Mouse (Mus musculus): ENCODE data around the gene Kdelc1. TPM values are rescaled to one million over a fixed set of nuclear protein-coding genes. Genes with fewer than 3 reads are reported as not detected.
A peak's percentile ranks its signal among the peaks of the same experiment; 100 is the strongest.

The Kdelc1 gene
- polyA plus RNA-seq (2015; fragmentation: Nextera tagmentation; extraction: Ambion mirVana): 29.2 and 30.1 TPM in 2 replicates

DNA sequence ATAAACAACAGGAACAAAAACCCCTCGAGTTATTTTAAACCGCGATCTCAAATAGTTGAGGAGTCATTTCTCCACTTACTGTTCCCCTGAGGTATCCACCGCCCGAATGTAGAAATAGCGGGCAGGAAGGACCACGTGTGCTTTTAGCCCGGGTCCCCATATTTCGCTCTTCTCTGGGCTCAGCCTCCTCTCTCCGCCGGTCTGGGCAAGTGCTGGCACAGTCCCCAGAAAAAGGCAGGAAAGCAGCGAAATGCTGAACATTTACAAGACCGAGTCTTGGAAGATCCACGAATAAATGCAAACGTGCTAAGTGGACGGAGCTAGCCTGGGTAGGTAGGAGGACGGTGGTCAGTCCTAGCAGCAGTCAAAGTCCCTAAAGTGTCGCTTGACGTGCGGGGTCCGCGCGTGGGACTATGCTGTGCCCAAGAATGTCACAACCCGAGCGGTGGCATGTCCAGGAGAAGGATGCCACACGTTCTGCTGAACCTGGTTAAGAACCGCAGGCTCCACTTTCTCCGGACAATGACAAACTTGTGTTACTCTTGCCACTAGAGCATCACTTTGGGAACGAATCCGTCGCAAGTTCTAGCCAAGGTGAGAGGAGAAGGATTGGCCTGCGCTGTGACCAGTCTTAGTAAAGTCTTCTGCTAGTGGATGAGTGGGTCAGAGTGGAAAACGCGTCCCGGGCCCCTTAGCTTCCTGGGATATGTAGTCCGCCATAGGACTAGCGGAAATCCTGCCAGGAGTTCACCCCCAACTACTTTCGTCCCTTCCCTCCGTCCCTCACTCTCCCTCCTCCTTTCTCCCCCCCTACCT is at the start of gene Kdelc1, which contains the start of gene Bivm:
Kdelc1 (minus strand) TSS at position 570 of the 816 bp plus-strand sequence.
Bivm (plus strand) TSS at position 719 of the 816 bp plus-strand sequence.
- Histone ChIP-seq H3K4me2 (peak within 1 kb of the TSS; percentile 83), H3K9ac (peak within 1 kb of the TSS; percentile 92), H3K4me1 (replicated peaks) (peaks cover 31% of the 10 kb centered on the region), H3K27me3 (no peaks in the 10 kb centered on the region), H3K36me3 (peaks cover 18% of the 10 kb centered on the region), H3K4me3 (peak within 1 kb of the TSS; percentile 66), H3K27ac (peak within 1 kb of the TSS; percentile 97), H3K9me3 (no peaks in the 10 kb centered on the region)
- under 1% methylated on average over 39 of the region's 39 CpGs for WGBS
- peak; percentile 98 for ATAC-seq (ENCODE audit: low FRiP score)

DNA sequence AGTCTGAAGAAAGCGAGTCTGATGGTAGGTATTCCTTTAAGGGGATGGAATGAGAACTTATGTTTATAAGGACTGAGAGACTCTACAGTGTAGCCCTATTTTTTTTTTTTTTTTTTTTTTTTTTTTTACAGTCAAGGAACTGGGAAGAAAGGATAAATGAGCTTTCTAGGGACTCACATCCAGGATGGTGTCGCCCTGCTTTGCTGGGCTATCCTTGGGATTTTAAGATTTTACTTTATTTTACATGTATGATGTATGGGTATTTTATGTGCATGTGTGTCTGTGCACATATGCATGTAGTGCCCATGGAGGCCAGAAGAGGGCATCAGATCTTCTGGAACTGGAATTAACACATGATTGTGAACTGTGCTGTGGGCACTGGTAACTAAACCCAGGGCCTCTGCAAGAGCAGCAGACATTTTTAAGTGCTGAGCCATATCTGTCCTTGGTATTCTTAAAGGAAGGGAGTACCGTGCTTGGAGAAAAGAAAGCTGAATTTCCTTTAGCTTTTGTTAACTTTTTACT is 49.3 kb upstream of the Kdelc1 start:
- Histone ChIP-seq H3K36me3 (peaks cover 84% of the 10 kb centered on the region), H3K9ac (no peak overlapping the region), H3K9me3 (peaks cover 8% of the 10 kb centered on the region; the same call in 1 of the 2 replicates), H3K4me2 (no peak overlapping the region), H3K4me1 (replicated peaks) (no peaks in the 10 kb centered on the region), H3K27ac (no peak overlapping the region), H3K4me3 (no peak overlapping the region), H3K27me3 (no peaks in the 10 kb centered on the region)
- no peak for ATAC-seq (ENCODE audit: low FRiP score)
- 96% methylated on average over 3 of the region's 3 CpGs for WGBS

DNA sequence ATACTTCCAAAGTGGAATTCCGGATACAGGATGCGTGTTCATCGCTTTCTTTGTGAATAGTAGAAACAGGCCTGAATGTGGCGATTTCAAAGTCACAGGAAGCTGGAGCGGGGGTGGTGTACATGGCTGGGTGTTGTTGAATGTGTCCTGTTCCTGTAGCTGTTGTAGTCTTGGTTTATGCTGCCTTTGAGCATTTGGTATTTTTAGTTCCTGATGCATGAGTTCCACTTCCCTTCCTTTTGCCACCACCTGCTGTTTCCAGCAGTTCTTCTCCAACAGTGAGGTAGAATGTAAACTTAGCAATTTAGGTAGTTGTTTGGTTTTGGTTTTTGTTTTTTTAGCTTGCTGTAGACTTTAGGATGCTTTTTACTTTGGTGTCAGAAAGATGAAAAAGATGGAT is 43.8 kb upstream of the Kdelc1 start:
- peaks cover 87% of the 10 kb centered on the region for H3K36me3 ChIP-seq
- H3K4me3 ChIP-seq: no peak overlapping the region
- no peak overlapping the region for H3K4me2 ChIP-seq
- no peak overlapping the region for H3K9ac ChIP-seq
- no peak for ATAC-seq (ENCODE audit: low FRiP score)
- H3K9me3 ChIP-seq: no peaks in the 10 kb centered on the region
- WGBS: 94% methylated on average over 5 of the region's 5 CpGs
- H3K4me1 ChIP-seq (replicated peaks): no peaks in the 10 kb centered on the region
- H3K27ac ChIP-seq: no peak overlapping the region
- no peaks in the 10 kb centered on the region for H3K27me3 ChIP-seq

DNA sequence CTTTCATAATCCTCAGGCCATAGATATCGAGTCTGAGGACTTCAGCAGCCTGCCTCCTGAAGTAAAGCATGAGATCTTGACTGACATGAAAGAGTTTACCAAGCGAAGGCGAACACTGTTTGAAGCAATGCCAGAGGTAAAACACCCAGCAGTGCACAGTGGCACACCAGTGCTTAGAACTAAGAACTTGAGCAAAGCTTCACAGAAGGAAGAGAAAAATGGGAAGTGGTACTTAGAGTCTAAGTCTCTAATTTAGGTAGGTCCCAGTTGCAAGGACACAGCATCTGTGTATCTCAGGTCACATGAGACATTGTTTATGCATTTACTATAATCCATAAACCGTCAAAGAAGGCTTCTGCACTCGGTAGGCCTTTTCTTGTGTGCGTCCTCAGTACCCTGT is 43.2 kb upstream of the Kdelc1 start:
- Histone ChIP-seq H3K9me3 (no peaks in the 10 kb centered on the region), H3K4me3 (no peak overlapping the region), H3K4me1 (replicated peaks) (no peaks in the 10 kb centered on the region), H3K27ac (no peak overlapping the region), H3K27me3 (no peaks in the 10 kb centered on the region), H3K36me3 (peaks cover 81% of the 10 kb centered on the region), H3K9ac (no peak overlapping the region), H3K4me2 (no peak overlapping the region)
- no peak for ATAC-seq (ENCODE audit: low FRiP score)
- WGBS: 94% methylated on average over 6 of the region's 6 CpGs

GRCm38 (mm10) chr1:44158317-44158716 is 39.7 kb upstream of the Kdelc1 start:
- no peaks in the 10 kb centered on the region for H3K4me1 ChIP-seq (replicated peaks)
- no peak overlapping the region for H3K9ac ChIP-seq
- H3K4me2 ChIP-seq: no peak overlapping the region
- H3K27ac ChIP-seq: no peak overlapping the region
- WGBS: 86% methylated on average over 6 of the region's 6 CpGs
- no peaks in the 10 kb centered on the region for H3K9me3 ChIP-seq
- ATAC-seq (ENCODE audit: low FRiP score): no peak
- H3K36me3 ChIP-seq: peaks cover 52% of the 10 kb centered on the region
- H3K27me3 ChIP-seq: no peaks in the 10 kb centered on the region
- H3K4me3 ChIP-seq: no peak overlapping the region

DNA sequence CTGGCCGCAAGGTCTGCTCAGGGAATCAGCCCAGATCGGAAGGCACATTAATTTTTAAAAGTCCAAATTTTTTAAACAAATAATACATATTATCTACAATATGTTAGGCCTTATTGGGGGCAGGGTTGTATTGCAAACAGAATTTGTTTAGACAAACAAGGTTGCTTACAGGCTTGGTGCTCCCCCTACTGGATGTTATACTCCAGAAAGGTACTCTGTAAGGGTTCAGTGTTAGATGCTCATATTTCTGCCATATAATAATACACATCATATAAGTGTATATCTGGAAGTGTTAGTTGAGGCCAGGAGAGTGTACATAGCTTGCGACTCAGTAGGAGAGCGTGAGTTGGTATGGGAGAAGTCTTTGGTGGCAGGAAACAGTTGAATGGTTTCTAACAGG is 36.7 kb upstream of the Kdelc1 start:
- Histone ChIP-seq H3K27me3 (no peaks in the 10 kb centered on the region), H3K36me3 (peaks cover 27% of the 10 kb centered on the region), H3K4me1 (replicated peaks) (no peaks in the 10 kb centered on the region), H3K4me3 (no peak overlapping the region), H3K4me2 (no peak overlapping the region), H3K9ac (no peak overlapping the region), H3K27ac (no peak overlapping the region), H3K9me3 (no peaks in the 10 kb centered on the region)
- no peak for ATAC-seq (ENCODE audit: low FRiP score)
- WGBS: 95% methylated on average over 4 of the region's 4 CpGs

DNA sequence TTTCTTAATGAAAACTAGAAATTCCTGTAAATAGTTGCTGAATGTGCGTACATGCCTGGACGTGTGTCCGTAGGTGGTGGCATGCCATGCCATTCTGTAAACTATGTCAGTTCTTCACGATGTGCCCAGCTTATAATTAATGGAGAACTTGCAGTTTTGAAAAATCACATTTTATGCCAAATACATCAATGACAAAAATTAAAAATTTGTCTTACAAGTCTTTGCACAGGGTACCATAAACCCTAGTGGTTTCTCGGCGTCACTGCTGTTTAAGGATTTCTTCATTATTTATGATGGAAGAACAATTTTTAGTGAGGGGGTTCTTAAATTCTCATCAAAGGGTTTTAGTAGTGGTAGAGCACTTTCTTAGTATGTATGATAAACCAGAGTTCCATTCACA is 30.1 kb upstream of the Kdelc1 start:
- whole genome bisulfite sequencing: 33% methylated on average over 6 of the region's 6 CpGs
- H3K36me3 ChIP-seq: peaks cover 6% of the 10 kb centered on the region
- H3K27me3 ChIP-seq: no peaks in the 10 kb centered on the region
- H3K4me1 ChIP-seq (replicated peaks): peaks cover 11% of the 10 kb centered on the region
- H3K27ac ChIP-seq: peak overlapping the region; percentile 99; the same call in 1 of the 2 replicates
- H3K4me3 ChIP-seq: peak overlapping the region; percentile 88
- H3K9ac ChIP-seq: peak overlapping the region; percentile 92
- H3K9me3 ChIP-seq: no peaks in the 10 kb centered on the region
- no peak for ATAC-seq (ENCODE audit: low FRiP score)
- peak overlapping the region; percentile 69 for H3K4me2 ChIP-seq

DNA sequence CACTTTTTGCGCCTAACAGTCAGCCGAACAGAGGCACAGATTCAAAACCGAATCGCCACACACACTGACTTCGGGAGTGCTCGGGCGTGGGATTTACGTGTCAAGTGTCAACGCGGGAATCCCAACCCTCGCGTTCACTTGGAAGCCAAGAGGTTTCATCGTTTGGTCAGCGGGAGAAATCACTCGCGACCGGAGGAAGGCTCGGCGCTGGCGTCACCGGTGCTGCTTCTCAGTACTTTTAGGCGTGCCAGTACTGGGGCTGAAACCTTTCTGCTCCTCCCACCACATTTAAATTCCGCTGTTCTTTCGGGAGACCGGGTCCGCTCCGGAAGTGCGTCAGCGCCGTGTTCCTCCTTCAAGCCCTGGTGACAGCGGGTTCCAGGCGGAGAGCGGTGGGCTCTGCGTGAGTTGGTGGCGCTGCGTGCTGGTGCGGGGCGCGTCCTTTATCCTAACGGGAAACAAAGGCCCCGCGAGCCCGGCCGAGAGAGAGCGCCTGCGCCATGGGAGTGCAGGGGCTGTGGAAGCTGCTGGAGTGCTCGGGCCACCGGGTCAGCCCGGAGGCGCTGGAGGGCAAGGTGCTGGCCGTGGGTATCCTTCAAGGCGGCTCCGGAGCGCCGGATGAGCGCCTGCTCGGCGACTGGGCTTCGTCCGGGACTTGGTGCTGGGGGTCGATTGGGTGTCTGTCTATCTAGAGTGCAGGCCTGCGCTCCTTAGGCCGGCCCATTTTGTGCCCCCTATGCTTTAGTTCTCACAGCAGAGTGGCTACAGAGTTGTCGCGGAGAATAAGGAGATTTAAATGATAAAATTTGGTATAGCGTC is 29.2 kb upstream of the Kdelc1 start, which contains the start of gene Ercc5:
Ercc5 (plus strand) TSS at position 182 of the 819 bp plus-strand sequence.
- Histone ChIP-seq H3K36me3 (peaks cover 15% of the 10 kb centered on the region), H3K4me1 (replicated peaks) (peaks cover 11% of the 10 kb centered on the region), H3K4me2 (peak within 1 kb of the TSS; percentile 69), H3K4me3 (peak within 1 kb of the TSS; percentile 88), H3K27me3 (no peaks in the 10 kb centered on the region), H3K9ac (peak within 1 kb of the TSS; percentile 92), H3K9me3 (no peaks in the 10 kb centered on the region), H3K27ac (peak within 1 kb of the TSS; percentile 99)
- ATAC-seq (ENCODE audit: low FRiP score): peak; percentile 98
- WGBS: under 1% methylated on average over 66 of the region's 66 CpGs

DNA sequence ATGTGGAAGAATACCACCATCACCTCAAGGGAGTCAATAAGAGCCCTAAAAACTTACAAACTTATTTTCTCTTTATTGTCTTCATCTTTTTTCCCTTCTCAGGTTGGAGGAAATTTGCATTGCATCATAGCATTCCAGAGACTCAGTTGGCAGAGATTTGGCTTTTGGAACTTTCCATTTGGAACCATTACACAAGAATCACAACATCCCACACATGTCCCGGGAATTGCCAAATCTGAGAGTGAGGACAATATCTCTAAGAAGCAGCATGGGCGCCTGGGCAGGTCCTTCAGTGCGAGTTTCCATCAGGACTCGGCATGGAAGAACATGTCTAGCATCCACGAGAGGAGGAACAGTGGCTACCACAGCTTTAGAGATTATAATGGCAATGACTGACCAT is 24.1 kb upstream of the Kdelc1 start:
- H3K9me3 ChIP-seq: no peaks in the 10 kb centered on the region
- H3K36me3 ChIP-seq: peaks cover 60% of the 10 kb centered on the region
- H3K4me2 ChIP-seq: no peak overlapping the region
- H3K4me1 ChIP-seq (replicated peaks): peaks cover 5% of the 10 kb centered on the region
- WGBS: 93% methylated on average over 5 of the region's 5 CpGs
- H3K9ac ChIP-seq: no peak overlapping the region
- ATAC-seq (ENCODE audit: low FRiP score): no peak
- no peaks in the 10 kb centered on the region for H3K27me3 ChIP-seq
- no peak overlapping the region for H3K27ac ChIP-seq
- H3K4me3 ChIP-seq: no peak overlapping the region

- H3K4me3 ChIP-seq: no peak overlapping the region
- no peak overlapping the region for H3K27ac ChIP-seq
- WGBS: 90% methylated on average over 4 of the region's 4 CpGs
- no peaks in the 10 kb centered on the region for H3K4me1 ChIP-seq (replicated peaks)
- no peak overlapping the region for H3K4me2 ChIP-seq
- no peaks in the 10 kb centered on the region for H3K27me3 ChIP-seq
- peaks cover 75% of the 10 kb centered on the region for H3K36me3 ChIP-seq
- H3K9ac ChIP-seq: no peak overlapping the region
- H3K9me3 ChIP-seq: no peaks in the 10 kb centered on the region
- ATAC-seq (ENCODE audit: low FRiP score): no peak
These were observed 21.6 kb upstream of the Kdelc1 start for GRCm38 (mm10) chr1:44140232-44140631.

GRCm38 (mm10) chr1:44129929-44130581 is 11.4 kb upstream of the Kdelc1 start:
- peaks cover 56% of the 10 kb centered on the region for H3K36me3 ChIP-seq
- ATAC-seq (ENCODE audit: low FRiP score): no peak
- 85% methylated on average over 4 of the region's 4 CpGs for WGBS

DNA sequence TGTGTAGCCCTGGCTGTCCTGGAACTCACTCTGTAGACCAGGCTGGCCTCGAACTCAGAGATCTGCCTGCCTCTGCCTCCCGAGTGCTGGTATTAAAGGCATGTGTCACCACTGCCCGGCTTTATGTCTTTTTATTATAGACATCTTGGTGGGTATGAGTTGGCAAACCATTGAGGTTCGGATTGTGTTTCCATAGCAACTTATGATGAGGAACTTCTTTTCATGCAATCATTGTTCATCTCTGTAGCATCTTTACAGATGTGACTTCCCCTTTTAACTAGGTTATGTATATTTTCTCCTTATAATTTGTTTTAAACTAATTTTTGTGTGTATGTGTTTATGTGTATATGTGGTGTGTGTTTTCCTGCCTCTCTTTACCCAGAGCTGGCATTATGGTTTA is 7.0 kb upstream of the Kdelc1 start:
- H3K4me2 ChIP-seq: no peak overlapping the region
- 98% methylated on average over 4 of the region's 4 CpGs for WGBS
- H3K4me3 ChIP-seq: no peak overlapping the region

More at GRCm38 (mm10) chr1:44129929-44130581, 11.4 kb upstream of the Kdelc1 start:
- Histone ChIP-seq H3K9ac (no peak overlapping the region), H3K27me3 (no peaks in the 10 kb centered on the region), H3K4me3 (no peak overlapping the region), H3K9me3 (no peaks in the 10 kb centered on the region), H3K4me1 (replicated peaks) (no peaks in the 10 kb centered on the region), H3K4me2 (no peak overlapping the region), H3K27ac (no peak overlapping the region)

More for the DNA sequence above, 7.0 kb upstream of the Kdelc1 start:
- Histone ChIP-seq H3K4me1 (replicated peaks) (peaks cover 19% of the 10 kb centered on the region), H3K27me3 (no peaks in the 10 kb centered on the region), H3K36me3 (peaks cover 57% of the 10 kb centered on the region), H3K9ac (no peak overlapping the region), H3K9me3 (no peaks in the 10 kb centered on the region), H3K27ac (no peak overlapping the region)
- no peak for ATAC-seq (ENCODE audit: low FRiP score)

All from hindbrain, embryonic 13.5 days (tissue).